In genomic region chr11:106736614-106737013, GRCm38 (mm10) we compare ENCODE assay signal across 10 mouse cellular contexts. TPM values are rescaled to one million over a fixed set of nuclear protein-coding genes. Genes with fewer than 3 reads are reported as not detected.
DNase-seq lines count a peak whose midpoint lies in the region; ATAC-seq and TF ChIP-seq lines count a peak whose summit lies in the region.
"Had no signal": no experiment of that assay in that cellular context is flagged by ENCODE, and none has a peak within 500 bp of the region (broad histone marks: within the 10 kb centered on the region; RNA-seq: fewer than 3 reads in every experiment).

No protein-coding gene starts in this region.

- peak overlapping the region; percentile 82 for H3K27ac ChIP-seq in gastrocnemius, adult 2 months
- H3K27ac ChIP-seq in lung, embryonic 14.5 days (ENCODE audit: low read depth): peak overlapping the region; percentile 46; the same call in 1 of the 2 replicates
- H3K27ac ChIP-seq in hindbrain, embryonic 14.5 days: peak overlapping the region; percentile 85
- no peak overlapping the region for H3K27ac ChIP-seq in neural tube, embryonic 12.5 days

- no peaks in the 10 kb centered on the region for H3K4me1 ChIP-seq in lung, embryonic 14.5 days (ENCODE audit: insufficient read depth)
- peaks cover 19% of the 10 kb centered on the region for H3K4me1 ChIP-seq in hindbrain, embryonic 14.5 days (replicated peaks; ENCODE audit: control insufficient read depth, insufficient read depth, low read length)
- peaks cover 12% of the 10 kb centered on the region for H3K4me1 ChIP-seq in neural tube, embryonic 12.5 days

- no peak for DNase-seq in gastrocnemius, adult 2 months
- DNase-seq in gastrocnemius, adult 18-20 months (ENCODE audit: low spot score): no peak
- DNase-seq in lung, embryonic 14.5 days: no peak
- DNase-seq in lung, postnatal 4 days: no peak
- DNase-seq in hindbrain, embryonic 14.5 days (ENCODE audit: low spot score): no peak
- no peak for DNase-seq in layer of hippocampus, postnatal 14 days (ENCODE audit: low spot score in 2 of 2)
- no peak for DNase-seq in embryo, embryonic 10 days (ENCODE audit: low spot score)
- DNase-seq: spleen, adult 18-20 months had no signal

- no peak for TF ChIP-seq CTCF in gastrocnemius, adult 2 months (IDR thresholded peaks at IDR 0.05)
- no peak for TF ChIP-seq CTCF in lung, embryonic 14.5 days (IDR thresholded peaks at IDR 0.05; ENCODE audit: low read depth)

- H3K36me3 ChIP-seq in lung, embryonic 14.5 days (ENCODE audit: insufficient read depth): no peaks in the 10 kb centered on the region
- H3K36me3 ChIP-seq in hindbrain, embryonic 14.5 days (replicated peaks; ENCODE audit: control insufficient read depth, insufficient read depth): no peaks in the 10 kb centered on the region
- H3K36me3 ChIP-seq in neural tube, embryonic 12.5 days: no peaks in the 10 kb centered on the region

- no peaks in the 10 kb centered on the region for H3K9me3 ChIP-seq in lung, embryonic 14.5 days (ENCODE audit: low read depth, low read length)
- H3K9me3 ChIP-seq in hindbrain, embryonic 14.5 days (ENCODE audit: control insufficient read depth, low read length): no peaks in the 10 kb centered on the region
- no peaks in the 10 kb centered on the region for H3K9me3 ChIP-seq in neural tube, embryonic 12.5 days

- H3K27me3 ChIP-seq in lung, embryonic 14.5 days (ENCODE audit: insufficient read depth, low read length): no peaks in the 10 kb centered on the region
- H3K27me3 ChIP-seq in hindbrain, embryonic 14.5 days (ENCODE audit: control insufficient read depth, insufficient read depth, low read length): no peaks in the 10 kb centered on the region
- H3K27me3 ChIP-seq in neural tube, embryonic 12.5 days (replicated peaks): peaks cover 5% of the 10 kb centered on the region; the same call in 1 of the 2 replicates

- no peak for ATAC-seq in lung, embryonic 14.5 days (ENCODE audit: insufficient read depth)
- ATAC-seq in hindbrain, embryonic 14.5 days (ENCODE audit: low FRiP score): no peak
- ATAC-seq in neural tube, embryonic 12.5 days (ENCODE audit: low FRiP score, low read depth): no peak

- WGBS in lung, embryonic 14.5 days: 72% methylated on average over 3 of the region's 3 CpGs
- 29% methylated on average over 3 of the region's 3 CpGs for WGBS in hindbrain, embryonic 14.5 days
- 56% methylated on average over 3 of the region's 3 CpGs for WGBS in neural tube, embryonic 12.5 days

- no peak overlapping the region for H3K9ac ChIP-seq in lung, embryonic 14.5 days
- H3K9ac ChIP-seq in hindbrain, embryonic 14.5 days: peak overlapping the region; percentile 39; the same call in 1 of the 2 replicates
- H3K9ac ChIP-seq in neural tube, embryonic 12.5 days: 0 out of 2 replicates have a peak overlapping the region, but pooled peaks have one; percentile 13

- intact Hi-C loops in gastrocnemius, adult 2 months (cut with DNase I): loop anchor here (2.0 to 5.0 kb wide), 2 partner anchors 26 to 39 kb away; no protein-coding TSS in a partner anchor

- no peak overlapping the region for H3K4me3 ChIP-seq in gastrocnemius, adult 2 months
- no peak overlapping the region for H3K4me3 ChIP-seq in lung, embryonic 14.5 days (ENCODE audit: low read depth, low read length)
- no peak overlapping the region for H3K4me3 ChIP-seq in hindbrain, embryonic 14.5 days (replicated peaks; ENCODE audit: low read length)
- no peak overlapping the region for H3K4me3 ChIP-seq in neural tube, embryonic 12.5 days

- H3K4me2 ChIP-seq in lung, embryonic 14.5 days: no peak overlapping the region
- H3K4me2 ChIP-seq in hindbrain, embryonic 14.5 days (replicated peaks): no peak overlapping the region
- no peak overlapping the region for H3K4me2 ChIP-seq in neural tube, embryonic 12.5 days (replicated peaks)

RNA-seq across cellular contexts. Expression of gene Pecam1, which starts 13.8 kb away (rescaled TPM):
- 10 to 100 TPM; 37.1 to 43.8 TPM for total RNA-seq in gastrocnemius, adult 2 months (2021)
- total RNA-seq in gastrocnemius, adult 18-20 months (2021): 10 to 100 TPM; 27.3 to 35.3 TPM
- polyA plus RNA-seq in lung, embryonic 14.5 days (2014; fragmentation: Nextera tagmentation; extraction: Ambion mirVana): 89.5 and 95.9 TPM in 2 replicates
- polyA plus RNA-seq in hindbrain, embryonic 14.5 days (2014; fragmentation: Nextera tagmentation; extraction: Ambion mirVana): 16.0 and 16.9 TPM in 2 replicates
- 22.5 and 25.5 TPM in 2 replicates for polyA plus RNA-seq in neural tube, embryonic 12.5 days (2016; fragmentation: Nextera tagmentation; extraction: Ambion mirVana)
- total RNA-seq in layer of hippocampus, postnatal 14 days (2021): 10 to 100 TPM; 17.4 to 20.6 TPM

RNA-seq across cellular contexts. Expression of gene Milr1, which starts 14.4 kb away (rescaled TPM):
- not detected for total RNA-seq in gastrocnemius, adult 2 months (2021)
- under 1 TPM in 1 of 2 experiments, not detected in 1; 0.34 TPM for total RNA-seq in gastrocnemius, adult 18-20 months (2021)
- 1.6 and 1.7 TPM in 2 replicates for polyA plus RNA-seq in lung, embryonic 14.5 days (2014; fragmentation: Nextera tagmentation; extraction: Ambion mirVana)
- 0.74 and 0.79 TPM in 2 replicates for polyA plus RNA-seq in hindbrain, embryonic 14.5 days (2014; fragmentation: Nextera tagmentation; extraction: Ambion mirVana)
- 0.89 and 1.4 TPM in 2 replicates for polyA plus RNA-seq in neural tube, embryonic 12.5 days (2016; fragmentation: Nextera tagmentation; extraction: Ambion mirVana)
- not detected for total RNA-seq in layer of hippocampus, postnatal 14 days (2021)
- total RNA-seq: left cerebral cortex, postnatal 25 days had no signal

RNA-seq across cellular contexts. Expression of gene Polg2, which starts 42.7 kb away (rescaled TPM):
- total RNA-seq in gastrocnemius, adult 2 months (2021): 1 to 10 TPM; 2.4 to 3.3 TPM
- total RNA-seq in gastrocnemius, adult 18-20 months (2021): 1 to 10 TPM; 2.4 TPM
- polyA plus RNA-seq in lung, embryonic 14.5 days (2014; fragmentation: Nextera tagmentation; extraction: Ambion mirVana): 8.6 and 9.9 TPM in 2 replicates
- polyA plus RNA-seq in hindbrain, embryonic 14.5 days (2014; fragmentation: Nextera tagmentation; extraction: Ambion mirVana): 8.6 and 9.7 TPM in 2 replicates
- polyA plus RNA-seq in neural tube, embryonic 12.5 days (2016; fragmentation: Nextera tagmentation; extraction: Ambion mirVana): 9.3 and 10.8 TPM in 2 replicates
- total RNA-seq in layer of hippocampus, postnatal 14 days (2021): 1 to 10 TPM; 3.3 to 5.3 TPM

RNA-seq across cellular contexts. Expression of gene Ddx5, which starts 52.4 kb away (rescaled TPM):
- 100 to 1,000 TPM; 261 to 265 TPM for total RNA-seq in gastrocnemius, adult 2 months (2021)
- 100 to 1,000 TPM; 250 to 296 TPM for total RNA-seq in gastrocnemius, adult 18-20 months (2021)
- 408 and 429 TPM in 2 replicates for polyA plus RNA-seq in lung, embryonic 14.5 days (2014; fragmentation: Nextera tagmentation; extraction: Ambion mirVana)
- 417 and 429 TPM in 2 replicates for polyA plus RNA-seq in hindbrain, embryonic 14.5 days (2014; fragmentation: Nextera tagmentation; extraction: Ambion mirVana)
- polyA plus RNA-seq in neural tube, embryonic 12.5 days (2016; fragmentation: Nextera tagmentation; extraction: Ambion mirVana): 437 and 465 TPM in 2 replicates
- total RNA-seq in layer of hippocampus, postnatal 14 days (2021): 100 to 1,000 TPM; 684 to 691 TPM

RNA-seq across cellular contexts. Expression of gene Cep95, which starts 52.4 kb away (rescaled TPM):
- total RNA-seq in gastrocnemius, adult 2 months (2021): 1 to 10 TPM; 3.7 to 5.6 TPM
- 1 to 10 TPM; 2.7 to 4.7 TPM for total RNA-seq in gastrocnemius, adult 18-20 months (2021)
- polyA plus RNA-seq in lung, embryonic 14.5 days (2014; fragmentation: Nextera tagmentation; extraction: Ambion mirVana): 17.1 and 18.8 TPM in 2 replicates
- 10.8 and 11.4 TPM in 2 replicates for polyA plus RNA-seq in hindbrain, embryonic 14.5 days (2014; fragmentation: Nextera tagmentation; extraction: Ambion mirVana)
- polyA plus RNA-seq in neural tube, embryonic 12.5 days (2016; fragmentation: Nextera tagmentation; extraction: Ambion mirVana): 21.5 and 25.2 TPM in 2 replicates
- total RNA-seq in layer of hippocampus, postnatal 14 days (2021): 10 to 100 TPM; 12.9 to 15.1 TPM
